Mouse (Mus musculus): ENCODE measurements at regions not wholly inside any gene's neighbourhood (a gene's known extent, or its start where the extent isn't known, plus 50 kb on each side); places are given as distances from the start of the nearest gene placed in this dataset.

- TF ChIP-seq CTCF (IDR thresholded peaks at IDR 0.05; ENCODE audit: borderline replicate concordance, insufficient read depth, low read depth, low read length) (no peak), POLR2A (IDR thresholded peaks at IDR 0.05; ENCODE audit: borderline replicate concordance, insufficient read depth, low read length) (no peak)
Measured at GRCm38 (mm10) chr1:193689601-193690000, 319.5 kb upstream of the Camk1g start.
